Mouse (Mus musculus) cerebellum, adult 2 months (tissue): ENCODE measurements around the gene Gpld1. TPM values are rescaled to one million over a fixed set of nuclear protein-coding genes. Genes with fewer than 3 reads are reported as not detected.
"Not testable (repeated sequence)": the region's sequence is repeated elsewhere in the genome, so short reads cannot be mapped to it uniquely, and the experiment has no call there.

Source experiments
- DNase-seq, 2 experiments: peaks; one replicate each; pipeline ENCODE4 v3.0.0; 2021
- H3K27ac ChIP-seq: fragments of 200-500 bp; 2 replicates; pipeline ENCODE4 v1.5.1; 2012; ENCODE audit warnings: low read length, control low read depth, inconsistent platforms; ENCODE audit not compliant: insufficient read depth
- H3K27me3 ChIP-seq: fragments of 200-500 bp; 2 replicates; pipeline ENCODE4 v1.6.1; 2012; ENCODE audit warnings: inconsistent platforms, mild to moderate bottlenecking, low read length, moderate library complexity; ENCODE audit not compliant: control insufficient read depth, insufficient read depth
- H3K4me1 ChIP-seq: fragments of 200-500 bp; 2 replicates; pipeline ENCODE4 v1.6.1; 2011; ENCODE audit warnings: low read length; ENCODE audit not compliant: control insufficient read depth, insufficient read depth
- H3K4me3 ChIP-seq: fragments of 200-500 bp; replicated peaks from 2 replicates; pipeline ENCODE3; 2011; ENCODE audit warnings: mild to moderate bottlenecking, low read depth, low read length, control low read depth; ENCODE audit not compliant: insufficient read depth
- CTCF ChIP-seq: fragments of 200-500 bp; IDR thresholded peaks from 2 replicates; pipeline ENCODE4 v1.5.1; 2011; ENCODE audit warnings: low read depth, mild to moderate bottlenecking, control low read depth, low read length, moderate library complexity, borderline replicate concordance; ENCODE audit not compliant: insufficient read depth
- POLR2A ChIP-seq: fragments of 200-500 bp; IDR thresholded peaks from 2 replicates; pipeline ENCODE4 v1.6.1; 2011; ENCODE audit warnings: low read length, control low read depth, borderline replicate concordance; ENCODE audit not compliant: insufficient read depth
- WGBS: fragments of 180-500 bp; shearing (Covaris S2); methylation state at CpG from one replicate; pipeline ENCODE4 v1.1.7; 2018; 5-methylcytosine and 5-hydroxymethylcytosine counted together
- polyA plus RNA-seq: library from polyadenylated mRNA; depleted of rRNA; stranded (reverse); fragments of >200 nt; gene quantifications from 2 replicates; pipeline ENCODE4 v1.2.3, GENCODE M21; 2012

Gene Gpld1
- polyA plus RNA-seq, 1 experiment = 29.8 TPM

- no peaks in the 10 kb centered on the region for H3K4me1 ChIP-seq
- no peak for DNase-seq
- H3K27ac ChIP-seq = no peak overlapping the region
- no peaks in the 10 kb centered on the region for H3K27me3 ChIP-seq
- WGBS = 89% methylated on average over 7 of the region's 7 CpGs
- no peak overlapping the region for H3K4me3 ChIP-seq
- TF ChIP-seq POLR2A (no peak), CTCF (no peak)
Observed at GRCm38 (mm10) chr13:24952659-24953058, 9.7 kb downstream of the Gpld1 start.

GRCm38 (mm10) chr13:24955091-24955490 lies 12.1 kb downstream of the Gpld1 start:
- Histone ChIP-seq H3K27me3 (no peaks in the 10 kb centered on the region), H3K4me1 (no peaks in the 10 kb centered on the region), H3K27ac (no peak overlapping the region), H3K4me3 (no peak overlapping the region)
- no peak for TF ChIP-seq CTCF
- TF ChIP-seq POLR2A = no peak
- WGBS = 20% methylated on average over 11 of the region's 11 CpGs
- DNase-seq = no peak

GRCm38 (mm10) chr13:24955500-24955899 lies 12.5 kb downstream of the Gpld1 start:
- DNase-seq = peak in 1 of 2 experiments; percentile 23
- Histone ChIP-seq H3K4me3 (no peak overlapping the region), H3K4me1 (no peaks in the 10 kb centered on the region), H3K27me3 (no peaks in the 10 kb centered on the region), H3K27ac (no peak overlapping the region)
- TF ChIP-seq POLR2A = no peak
- TF ChIP-seq CTCF = no peak
- whole genome bisulfite sequencing = 17% methylated on average over 10 of the region's 10 CpGs

- no peak overlapping the region for H3K4me3 ChIP-seq
- H3K4me1 ChIP-seq = no peaks in the 10 kb centered on the region
- no peak overlapping the region for H3K27ac ChIP-seq
- no peak for TF ChIP-seq POLR2A
- DNase-seq = no peak
- H3K27me3 ChIP-seq = no peaks in the 10 kb centered on the region
- 93% methylated on average over 11 of the region's 11 CpGs for WGBS
Observed at GRCm38 (mm10) chr13:24958671-24959070, 15.7 kb downstream of the Gpld1 start.

GRCm38 (mm10) chr13:24960084-24960483 lies 17.1 kb downstream of the Gpld1 start:
- H3K4me3 ChIP-seq = no peak overlapping the region
- TF ChIP-seq POLR2A (no peak), CTCF (no peak)
- H3K27me3 ChIP-seq = no peaks in the 10 kb centered on the region
- 78% methylated on average over 3 of the region's 3 CpGs for WGBS
- no peak overlapping the region for H3K27ac ChIP-seq
- DNase-seq = no peak
- no peaks in the 10 kb centered on the region for H3K4me1 ChIP-seq

GRCm38 (mm10) chr13:24962119-24962518 lies 19.2 kb downstream of the Gpld1 start:
- Histone ChIP-seq H3K27ac (no peak overlapping the region), H3K4me3 (no peak overlapping the region), H3K4me1 (no peaks in the 10 kb centered on the region), H3K27me3 (no peaks in the 10 kb centered on the region)
- WGBS = 85% methylated on average over 8 of the region's 8 CpGs
- no peak for DNase-seq
- TF ChIP-seq CTCF = no peak
- no peak for TF ChIP-seq POLR2A

GRCm38 (mm10) chr13:24965130-24965845 lies 22.3 kb downstream of the Gpld1 start:
- H3K27ac ChIP-seq = no peak overlapping the region
- H3K4me3 ChIP-seq = peak overlapping the region; percentile 45
- WGBS = 11% methylated on average over 15 of the region's 15 CpGs
- H3K27me3 ChIP-seq = no peaks in the 10 kb centered on the region
- no peak for DNase-seq
- TF ChIP-seq POLR2A (no peak), CTCF (no peak)
- H3K4me1 ChIP-seq = no peaks in the 10 kb centered on the region

GRCm38 (mm10) chr13:24965846-24966201 lies 22.9 kb downstream of the Gpld1 start:
- DNase-seq = no peak
- 41% methylated on average over 5 of the region's 5 CpGs for WGBS
- no peak for TF ChIP-seq CTCF
- no peak for TF ChIP-seq POLR2A
- Histone ChIP-seq H3K27ac (no peak overlapping the region), H3K4me3 (peak overlapping the region; percentile 45), H3K27me3 (no peaks in the 10 kb centered on the region), H3K4me1 (no peaks in the 10 kb centered on the region)

- WGBS = 88% methylated on average over 3 of the region's 3 CpGs
- not testable (repeated sequence) for DNase-seq, H3K27ac ChIP-seq, H3K27me3 ChIP-seq, H3K4me3 ChIP-seq, H3K4me1 ChIP-seq
Observed at GRCm38 (mm10) chr13:24971776-24972175, 28.8 kb downstream of the Gpld1 start.
